Mouse (Mus musculus) hindbrain, embryonic 13.5 days (tissue): ENCODE measurements around the gene C330007P06Rik. TPM values are rescaled to one million over a fixed set of nuclear protein-coding genes. Genes with fewer than 3 reads are reported as not detected.
"Not testable (repeated sequence)": the region's sequence is repeated elsewhere in the genome, so short reads cannot be mapped to it uniquely, and the experiment has no call there.

ENCODE experiments used
- ATAC-seq: fragments of 200-750 bp; cut with Nextera tagmentation; 2 replicates; pipeline ENCODE4 v1.8.0; 2017; ENCODE audit warnings: moderate TSS enrichment; ENCODE audit not compliant: low FRiP score
- H3K27ac ChIP-seq: fragments of 300-500 bp; sonication (generic); 2 replicates; pipeline ENCODE4 v1.5.1; 2015; ENCODE audit warnings: inconsistent platforms, mild to moderate bottlenecking, moderate library complexity
- H3K27me3 ChIP-seq: fragments of 300-500 bp; sonication (generic); 2 replicates; pipeline ENCODE4 v1.6.1; 2015; ENCODE audit warnings: mild to moderate bottlenecking, inconsistent platforms
- H3K36me3 ChIP-seq: fragments of 300-500 bp; sonication (generic); 2 replicates; pipeline ENCODE4 v1.6.1; 2015; ENCODE audit warnings: mild to moderate bottlenecking, inconsistent platforms
- H3K4me1 ChIP-seq: fragments of 300-500 bp; sonication (generic); replicated peaks from 2 replicates; pipeline ENCODE4 v1.6.1; 2015; ENCODE audit warnings: inconsistent platforms
- H3K4me2 ChIP-seq: fragments of 300-500 bp; sonication (generic); 2 replicates; pipeline ENCODE4 v1.6.1; 2015; ENCODE audit warnings: inconsistent platforms, mild to moderate bottlenecking, moderate library complexity
- H3K4me3 ChIP-seq: fragments of 300-500 bp; sonication (generic); 2 replicates; pipeline ENCODE4 v1.5.1; 2015; ENCODE audit warnings: mild to moderate bottlenecking, inconsistent platforms
- H3K9ac ChIP-seq: fragments of 300-500 bp; sonication (generic); 2 replicates; pipeline ENCODE4 v1.6.1; 2015; ENCODE audit warnings: mild to moderate bottlenecking, inconsistent platforms
- H3K9me3 ChIP-seq: fragments of 300-500 bp; sonication (generic); 2 replicates; pipeline ENCODE4 v1.6.1; 2016; ENCODE audit warnings: inconsistent platforms
- WGBS: fragments of 180-500 bp; shearing (Covaris S2); methylation state at CpG from one replicate; pipeline ENCODE4 v1.1.7; 2015; 5-methylcytosine and 5-hydroxymethylcytosine counted together
- polyA plus RNA-seq: library from polyadenylated mRNA; unstranded; fragments of >200 nt; fragmentation: Nextera tagmentation; extraction: Ambion mirVana; gene quantifications from 2 replicates; pipeline ENCODE4 v1.2.1, GENCODE M21; 2015

The C330007P06Rik gene
- polyA plus RNA-seq: 23.4 and 24.7 TPM in 2 replicates

- H3K9me3 ChIP-seq: no peaks in the 10 kb centered on the region
- no peaks in the 10 kb centered on the region for H3K27me3 ChIP-seq
- peak within 1 kb of the TSS; percentile 87 for H3K27ac ChIP-seq
- peak; percentile 48 for ATAC-seq
- H3K4me2 ChIP-seq: peak within 1 kb of the TSS; percentile 66
- no peaks in the 10 kb centered on the region for H3K36me3 ChIP-seq
- peak within 1 kb of the TSS; percentile 83 for H3K9ac ChIP-seq
- 28% methylated on average over 8 of the region's 8 CpGs for WGBS
- peak within 1 kb of the TSS; percentile 69 for H3K4me3 ChIP-seq
- H3K4me1 ChIP-seq: peaks cover 6% of the 10 kb centered on the region
Measured at GRCm38 (mm10) chrX:36873765-36874164, at the start of gene C330007P06Rik, which contains the start of gene Ube2a. C330007P06Rik (minus strand) TSS chrX:36874111. Ube2a (plus strand) TSS chrX:36873900.

- WGBS: 86% methylated on average over 4 of the region's 4 CpGs
- no peaks in the 10 kb centered on the region for H3K9me3 ChIP-seq
- H3K36me3 ChIP-seq: peaks cover 15% of the 10 kb centered on the region
- no peak overlapping the region for H3K4me3 ChIP-seq
- H3K27me3 ChIP-seq: no peaks in the 10 kb centered on the region
- H3K4me2 ChIP-seq: no peak overlapping the region
- H3K27ac ChIP-seq: no peak overlapping the region
- ATAC-seq: no peak
- H3K4me1 ChIP-seq: no peaks in the 10 kb centered on the region
- no peak overlapping the region for H3K9ac ChIP-seq
Measured at GRCm38 (mm10) chrX:36921346-36921745, 47.4 kb upstream of the C330007P06Rik start.

DNA sequence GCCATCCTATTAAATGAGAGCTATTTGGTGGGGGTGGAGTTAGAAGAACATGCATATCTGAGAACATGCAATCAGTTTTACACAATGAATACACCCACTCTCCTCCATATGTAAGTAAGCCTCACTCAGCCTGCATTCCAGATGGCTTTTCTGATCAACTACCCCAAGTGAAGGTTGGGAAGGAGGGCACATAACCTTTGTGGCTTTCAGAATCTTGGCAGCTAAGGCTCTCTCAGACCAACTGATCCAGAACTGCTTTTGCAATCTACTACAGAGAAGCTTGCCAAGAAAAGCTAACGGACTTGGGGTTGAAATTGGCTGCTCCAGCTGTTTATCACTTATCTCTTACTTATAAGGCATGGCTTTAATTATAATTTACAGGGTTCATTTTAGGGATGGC, 43.8 kb upstream of the C330007P06Rik start:
- H3K9ac ChIP-seq: no peak overlapping the region
- H3K9me3 ChIP-seq: no peaks in the 10 kb centered on the region
- H3K4me2 ChIP-seq: no peak overlapping the region
- H3K4me3 ChIP-seq: no peak overlapping the region
- H3K27me3 ChIP-seq: no peaks in the 10 kb centered on the region
- no peaks in the 10 kb centered on the region for H3K4me1 ChIP-seq
- no peak for ATAC-seq
- peaks cover 7% of the 10 kb centered on the region; the same call in 1 of the 2 replicates for H3K36me3 ChIP-seq
- H3K27ac ChIP-seq: no peak overlapping the region
- 73% methylated on average over 1 of the region's 1 CpGs for WGBS

- Histone ChIP-seq H3K27me3 (no peaks in the 10 kb centered on the region), H3K36me3 (no peaks in the 10 kb centered on the region; the same call in 1 of the 2 replicates), H3K9ac (no peak overlapping the region), H3K4me2 (no peak overlapping the region), H3K27ac (no peak overlapping the region), H3K9me3 (no peaks in the 10 kb centered on the region), H3K4me3 (no peak overlapping the region), H3K4me1 (no peaks in the 10 kb centered on the region)
- ATAC-seq: no peak
- 48% methylated on average over 12 of the region's 12 CpGs for WGBS
Measured at GRCm38 (mm10) chrX:36911343-36911742, 37.4 kb upstream of the C330007P06Rik start.

DNA sequence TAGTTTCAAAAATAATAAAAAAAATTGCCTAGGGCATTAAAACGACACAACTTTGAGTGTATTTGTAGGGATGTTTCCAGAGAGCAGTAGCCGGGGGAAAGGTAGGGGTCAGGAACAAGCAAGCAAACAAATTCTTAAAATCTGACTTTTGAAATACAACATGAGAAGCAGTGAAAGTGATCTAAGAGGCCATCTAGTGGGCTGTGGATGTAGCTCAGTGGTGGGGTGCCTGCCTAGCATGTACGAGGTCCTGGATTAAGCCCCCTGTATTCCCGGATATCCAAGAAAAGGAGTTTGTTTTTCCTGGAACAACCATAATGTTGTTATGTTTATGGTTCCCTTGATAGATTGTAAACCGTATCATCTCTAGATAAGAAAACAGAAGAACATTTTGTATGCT, 32.6 kb upstream of the C330007P06Rik start:
- no peak overlapping the region for H3K9ac ChIP-seq
- H3K4me3 ChIP-seq: no peak overlapping the region
- ATAC-seq: no peak
- no peak overlapping the region for H3K4me2 ChIP-seq
- H3K36me3 ChIP-seq: no peaks in the 10 kb centered on the region
- H3K9me3 ChIP-seq: no peaks in the 10 kb centered on the region
- H3K4me1 ChIP-seq: no peaks in the 10 kb centered on the region
- no peaks in the 10 kb centered on the region for H3K27me3 ChIP-seq
- 34% methylated on average over 5 of the region's 5 CpGs for WGBS
- no peak overlapping the region for H3K27ac ChIP-seq

DNA sequence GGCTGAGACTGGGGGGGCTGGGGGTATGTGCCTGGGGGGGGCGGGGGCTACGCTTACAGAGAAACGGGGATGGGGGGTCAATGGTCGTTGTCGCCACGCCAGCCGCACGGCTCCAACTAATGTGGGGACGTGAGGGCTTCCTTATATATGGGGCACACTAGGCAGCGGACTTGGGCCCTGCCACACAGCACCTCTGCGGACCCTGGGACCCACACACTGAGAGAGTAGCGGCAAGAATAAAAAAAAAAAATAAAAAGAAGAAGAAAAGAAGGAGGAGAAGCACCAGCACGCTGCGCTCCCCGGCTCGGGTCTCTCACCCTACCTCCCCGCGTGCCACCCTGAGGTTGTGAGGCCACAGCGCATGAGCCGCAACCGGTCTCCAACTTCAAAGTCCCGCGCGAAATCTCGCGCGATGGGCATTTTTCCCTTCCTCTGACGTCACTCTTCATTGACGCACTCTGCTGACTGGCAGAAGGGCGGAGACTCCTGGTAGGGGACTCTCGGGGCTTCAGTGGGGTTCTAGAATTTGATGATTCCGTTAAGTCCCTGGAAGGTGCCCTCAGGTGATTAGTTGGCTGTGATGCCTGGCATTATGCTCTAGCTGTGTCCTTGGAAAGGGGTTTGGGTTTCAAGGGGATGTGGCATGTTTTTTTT, 29.3 kb upstream of the C330007P06Rik start:
- no peaks in the 10 kb centered on the region for H3K9me3 ChIP-seq
- peak overlapping the region; percentile 78 for H3K9ac ChIP-seq
- peaks cover 14% of the 10 kb centered on the region; the same call in 1 of the 2 replicates for H3K4me1 ChIP-seq
- WGBS: 17% methylated on average over 31 of the region's 32 CpGs
- H3K27ac ChIP-seq: peak overlapping the region; percentile 90
- no peaks in the 10 kb centered on the region for H3K36me3 ChIP-seq
- H3K4me2 ChIP-seq: peak overlapping the region; percentile 55
- no peaks in the 10 kb centered on the region for H3K27me3 ChIP-seq
- peak; percentile 91 for ATAC-seq
- peak overlapping the region; percentile 57 for H3K4me3 ChIP-seq

DNA sequence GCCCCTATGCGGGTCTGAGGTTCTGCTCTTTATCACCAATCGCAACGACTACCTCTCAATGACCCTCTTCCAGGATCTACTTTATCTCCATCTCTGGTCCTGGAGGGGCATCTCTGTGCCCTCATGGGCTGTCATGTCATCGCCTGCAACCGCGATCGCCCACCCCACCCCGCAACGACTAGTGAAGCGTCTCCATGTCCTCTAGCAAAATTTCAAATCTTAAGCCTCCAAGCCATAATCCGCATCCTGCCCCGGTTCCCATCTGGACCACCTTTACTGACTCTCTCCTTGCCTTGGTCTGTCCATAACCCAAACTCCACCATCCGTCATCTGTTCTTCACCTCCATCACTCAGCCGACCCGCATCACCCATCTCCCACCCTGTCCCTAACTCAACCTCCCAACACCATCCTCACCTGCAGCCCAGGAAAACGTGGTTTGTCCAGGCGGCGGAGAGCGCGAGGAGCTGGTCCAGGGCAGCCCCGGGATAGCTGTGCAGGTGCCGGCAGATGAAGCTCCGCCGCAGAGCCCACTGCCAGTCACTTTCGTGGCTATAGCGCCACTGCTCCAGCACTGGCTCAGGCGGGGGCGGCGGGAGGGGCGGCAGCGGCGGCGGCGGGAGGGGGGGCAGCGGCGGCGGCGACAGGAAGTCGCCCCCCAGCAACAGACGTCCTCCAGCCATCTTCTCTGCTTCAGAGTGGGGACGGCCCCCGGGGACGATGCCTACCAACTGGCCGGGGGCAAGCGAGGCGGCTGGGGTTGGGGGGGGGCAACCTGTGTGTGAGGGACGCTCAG, 28.6 kb upstream of the C330007P06Rik start, which contains the start of gene Nkrf:
Gene Nkrf (minus strand): TSS at position 579 of the 794 bp plus-strand sequence.
- Histone ChIP-seq H3K4me1 (peaks cover 14% of the 10 kb centered on the region; the same call in 1 of the 2 replicates), H3K9me3 (no peaks in the 10 kb centered on the region), H3K27ac (peak within 1 kb of the TSS; percentile 90), H3K4me2 (peak within 1 kb of the TSS; percentile 55), H3K36me3 (no peaks in the 10 kb centered on the region), H3K27me3 (no peaks in the 10 kb centered on the region), H3K4me3 (peak within 1 kb of the TSS; percentile 57), H3K9ac (peak within 1 kb of the TSS; percentile 78)
- 24% methylated on average over 28 of the region's 47 CpGs for WGBS
- peak; percentile 81 for ATAC-seq

GRCm38 (mm10) chrX:36901655-36902054, 27.7 kb upstream of the C330007P06Rik start:
- H3K4me1 ChIP-seq: peaks cover 14% of the 10 kb centered on the region; the same call in 1 of the 2 replicates
- no peaks in the 10 kb centered on the region for H3K27me3 ChIP-seq
- H3K4me2 ChIP-seq: peak overlapping the region; percentile 55
- no peak for ATAC-seq
- H3K9me3 ChIP-seq: no peaks in the 10 kb centered on the region
- peak overlapping the region; percentile 78 for H3K9ac ChIP-seq
- peak overlapping the region; percentile 57 for H3K4me3 ChIP-seq
- H3K36me3 ChIP-seq: no peaks in the 10 kb centered on the region
- WGBS: 37% methylated on average over 3 of the region's 3 CpGs
- peak overlapping the region; percentile 90 for H3K27ac ChIP-seq

GRCm38 (mm10) chrX:36898931-36899330, 25.0 kb upstream of the C330007P06Rik start:
- 14% methylated on average over 1 of the region's 1 CpGs for WGBS
- not testable (repeated sequence) for H3K4me2 ChIP-seq, H3K9me3 ChIP-seq, H3K4me3 ChIP-seq, ATAC-seq, H3K36me3 ChIP-seq, H3K27me3 ChIP-seq, H3K27ac ChIP-seq, H3K9ac ChIP-seq
- peaks cover 14% of the 10 kb centered on the region; the same call in 1 of the 2 replicates for H3K4me1 ChIP-seq

- Histone ChIP-seq H3K4me3 (no peak overlapping the region), H3K36me3 (peaks cover 10% of the 10 kb centered on the region), H3K4me2 (no peak overlapping the region), H3K27ac (no peak overlapping the region), H3K9ac (no peak overlapping the region), H3K4me1 (no peaks in the 10 kb centered on the region), H3K27me3 (no peaks in the 10 kb centered on the region), H3K9me3 (no peaks in the 10 kb centered on the region)
- 100% methylated on average over 1 of the region's 1 CpGs for WGBS
- no peak for ATAC-seq
Measured at GRCm38 (mm10) chrX:36884719-36885118, 10.8 kb upstream of the C330007P06Rik start.

DNA sequence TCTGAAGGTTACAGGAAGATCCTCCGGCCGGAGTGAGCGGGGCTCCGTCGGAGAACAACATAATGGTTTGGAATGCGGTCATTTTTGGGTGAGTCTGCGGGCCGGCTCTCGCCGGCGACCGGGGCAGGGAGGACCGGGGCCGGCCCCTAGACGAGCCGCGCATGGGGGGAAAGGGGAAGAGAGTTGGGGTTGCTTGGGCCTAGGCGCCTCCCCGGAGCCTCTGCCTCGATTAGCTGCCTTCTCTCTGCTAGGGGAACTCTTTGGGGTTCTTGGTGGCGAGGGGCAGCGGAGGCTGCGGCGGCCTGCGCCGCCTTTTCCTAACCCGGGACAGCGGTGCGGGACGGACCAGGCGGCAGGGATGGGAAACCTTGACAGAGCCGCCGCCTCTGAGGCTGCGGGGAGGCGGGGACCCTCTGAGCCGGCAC, 805 bp upstream of the C330007P06Rik start:
- no peaks in the 10 kb centered on the region for H3K36me3 ChIP-seq
- peak; percentile 70 for ATAC-seq
- no peaks in the 10 kb centered on the region for H3K27me3 ChIP-seq
- H3K27ac ChIP-seq: peak overlapping the region; percentile 87
- no peaks in the 10 kb centered on the region for H3K9me3 ChIP-seq
- peak overlapping the region; percentile 66 for H3K4me2 ChIP-seq
- H3K4me1 ChIP-seq: peaks cover 6% of the 10 kb centered on the region
- peak overlapping the region; percentile 69 for H3K4me3 ChIP-seq
- peak overlapping the region; percentile 83 for H3K9ac ChIP-seq
- 9% methylated on average over 36 of the region's 36 CpGs for WGBS

GRCm38 (mm10) chrX:36874178-36874696, 326 bp upstream of the C330007P06Rik start:
- Histone ChIP-seq H3K36me3 (no peaks in the 10 kb centered on the region), H3K9ac (peak overlapping the region; percentile 83), H3K4me2 (peak overlapping the region; percentile 66), H3K9me3 (no peaks in the 10 kb centered on the region), H3K4me3 (peak overlapping the region; percentile 69), H3K27ac (peak overlapping the region; percentile 87), H3K4me1 (peaks cover 6% of the 10 kb centered on the region), H3K27me3 (no peaks in the 10 kb centered on the region)
- WGBS: 12% methylated on average over 53 of the region's 57 CpGs
- ATAC-seq: peak; percentile 97
